Mouse (Mus musculus): ENCODE data around the gene Mylip. TPM values are rescaled to one million over a fixed set of nuclear protein-coding genes. Genes with fewer than 3 reads are reported as not detected.

Gene Mylip
- total and polyA plus RNA-seq, 2 experiments from 2014 or later = 3.8 to 15.6 TPM

DNA sequence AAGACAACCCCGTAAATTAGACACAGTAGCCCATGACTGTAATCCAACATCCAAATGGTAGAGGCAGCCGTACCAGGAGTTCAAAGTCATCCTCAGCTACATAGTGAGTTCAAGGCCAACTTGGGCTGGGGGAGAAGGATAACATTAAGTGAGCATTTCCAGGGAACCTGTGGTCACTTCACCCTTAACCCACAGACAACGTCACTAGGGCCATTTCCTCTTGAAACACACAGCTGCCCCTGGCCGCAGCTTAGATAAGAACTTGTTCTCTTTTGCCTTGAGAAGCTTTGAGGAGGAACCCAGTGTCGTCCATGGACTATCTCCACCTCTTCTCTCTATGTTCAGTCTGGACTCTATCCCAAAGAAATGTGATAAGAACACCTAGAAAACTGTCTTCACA is 31.3 kb upstream of the Mylip start:
- H3K4me2 ChIP-seq (ENCODE audit: low read depth) = no peak overlapping the region
- no peaks in the 10 kb centered on the region for H3K27me3 ChIP-seq (ENCODE audit: insufficient read depth, low read length)
- WGBS = 91% methylated on average over 5 of the region's 5 CpGs
- H3K4me1 ChIP-seq (ENCODE audit: insufficient read depth) = no peaks in the 10 kb centered on the region
- DNase-seq (no peak), ATAC-seq (no peak)
- no peaks in the 10 kb centered on the region for H3K9me3 ChIP-seq (ENCODE audit: low read length)
- no peaks in the 10 kb centered on the region for H3K36me3 ChIP-seq (ENCODE audit: insufficient read depth)
- TF ChIP-seq CTCF (IDR thresholded peaks at IDR 0.05; ENCODE audit: low read depth) = no peak
- no peak overlapping the region for H3K27ac ChIP-seq (ENCODE audit: low read depth, low read length)
- H3K9ac ChIP-seq = no peak overlapping the region
- H3K4me3 ChIP-seq (ENCODE audit: low read depth, low read length) = no peak overlapping the region

DNA sequence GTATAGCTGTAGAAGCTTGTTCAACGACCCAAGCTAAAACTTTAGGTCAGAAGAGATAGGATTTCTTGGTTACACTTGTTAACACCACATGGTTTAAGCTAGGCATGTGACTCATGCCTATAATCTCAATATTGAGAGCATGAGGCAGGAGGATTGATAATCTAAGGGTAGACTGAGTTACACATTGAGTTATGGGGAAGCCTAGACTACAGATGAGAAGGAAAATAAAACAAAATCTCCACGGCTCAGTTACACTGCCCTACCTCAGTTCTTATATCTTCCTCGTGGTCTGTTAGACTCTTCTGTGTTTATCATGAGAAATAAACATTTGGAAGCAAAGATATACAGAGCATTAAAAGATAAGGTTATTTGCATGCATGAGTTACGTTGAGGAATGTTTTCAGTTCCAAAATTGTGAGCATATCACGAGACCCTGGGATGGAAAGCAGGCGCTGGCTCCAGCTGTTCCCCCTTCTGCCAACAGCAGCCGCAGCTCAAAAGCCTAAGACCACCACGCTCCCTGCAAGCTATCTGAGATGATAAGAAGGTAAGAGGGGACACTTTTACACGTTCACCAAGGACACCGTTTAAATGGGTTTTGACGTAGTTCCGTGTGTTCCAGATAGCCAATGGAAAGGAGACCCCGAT is 30.7 kb upstream of the Mylip start:
- H3K9me3 ChIP-seq (ENCODE audit: low read length) = no peaks in the 10 kb centered on the region
- H3K9ac ChIP-seq = no peak overlapping the region
- no peak overlapping the region for H3K4me2 ChIP-seq (ENCODE audit: low read depth)
- no peaks in the 10 kb centered on the region for H3K4me1 ChIP-seq (ENCODE audit: insufficient read depth)
- no peak overlapping the region for H3K4me3 ChIP-seq (ENCODE audit: low read depth, low read length)
- H3K27ac ChIP-seq (ENCODE audit: low read depth, low read length) = no peak overlapping the region
- DNase-seq (no peak), ATAC-seq (no peak)
- no peaks in the 10 kb centered on the region for H3K36me3 ChIP-seq (ENCODE audit: insufficient read depth)
- TF ChIP-seq CTCF (IDR thresholded peaks at IDR 0.05; ENCODE audit: low read depth) = no peak
- no peaks in the 10 kb centered on the region for H3K27me3 ChIP-seq (ENCODE audit: insufficient read depth, low read length)
- 87% methylated on average over 13 of the region's 13 CpGs for WGBS

DNA sequence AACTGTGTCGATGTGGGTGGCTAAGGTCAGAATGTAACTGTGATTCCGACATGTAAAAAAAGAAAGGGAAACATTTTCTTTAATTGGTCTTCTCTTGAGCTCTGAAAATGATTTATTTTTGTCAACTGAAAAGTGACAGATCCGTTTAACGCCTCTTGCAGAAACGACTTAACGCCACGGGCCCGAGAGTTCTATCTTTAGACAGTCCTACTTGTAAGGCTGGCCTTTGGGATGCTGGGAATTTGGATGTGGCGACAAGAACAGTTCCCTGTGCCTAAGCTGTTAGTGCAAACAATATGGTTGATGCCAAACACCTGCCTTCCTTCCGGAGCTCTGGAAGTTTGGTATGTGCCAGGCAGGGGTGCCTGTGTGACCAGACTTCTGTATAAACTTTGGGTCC is 23.8 kb upstream of the Mylip start:
- WGBS = 74% methylated on average over 10 of the region's 10 CpGs
- Histone ChIP-seq H3K27me3 (ENCODE audit: insufficient read depth, low read length) (no peaks in the 10 kb centered on the region), H3K27ac (ENCODE audit: low read depth, low read length) (no peak overlapping the region), H3K4me3 (ENCODE audit: low read depth, low read length) (no peak overlapping the region), H3K4me2 (ENCODE audit: low read depth) (no peak overlapping the region), H3K9ac (no peak overlapping the region), H3K36me3 (ENCODE audit: insufficient read depth) (no peaks in the 10 kb centered on the region), H3K9me3 (ENCODE audit: low read length) (no peaks in the 10 kb centered on the region), H3K4me1 (ENCODE audit: insufficient read depth) (no peaks in the 10 kb centered on the region)
- no peak for TF ChIP-seq CTCF (IDR thresholded peaks at IDR 0.05; ENCODE audit: low read depth)
- DNase-seq (no peak), ATAC-seq (no peak)

DNA sequence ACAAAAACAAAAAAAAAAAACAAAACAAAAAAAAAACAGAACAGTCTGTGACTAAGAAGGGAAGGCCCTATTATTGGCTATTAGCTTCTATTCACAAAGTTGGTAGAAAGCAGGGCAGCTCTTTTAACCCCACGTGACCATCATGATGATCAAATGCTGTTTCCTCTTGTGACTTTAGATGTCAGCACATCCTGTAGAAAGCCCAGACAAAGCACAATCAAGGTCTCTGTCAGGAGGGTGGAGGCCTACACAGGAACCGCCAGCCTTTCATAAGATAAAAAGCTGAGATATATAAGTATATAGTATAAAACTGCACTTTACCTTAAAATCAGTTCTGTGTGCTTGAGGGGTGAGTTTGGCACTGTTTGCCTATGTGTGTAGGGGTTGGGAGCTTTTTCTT is 17.9 kb upstream of the Mylip start:
- Histone ChIP-seq H3K4me1 (ENCODE audit: insufficient read depth) (no peaks in the 10 kb centered on the region), H3K27me3 (ENCODE audit: insufficient read depth, low read length) (no peaks in the 10 kb centered on the region), H3K4me3 (ENCODE audit: low read depth, low read length) (no peak overlapping the region), H3K4me2 (ENCODE audit: low read depth) (no peak overlapping the region), H3K36me3 (ENCODE audit: insufficient read depth) (no peaks in the 10 kb centered on the region), H3K9me3 (ENCODE audit: low read length) (no peaks in the 10 kb centered on the region), H3K27ac (ENCODE audit: low read depth, low read length) (no peak overlapping the region), H3K9ac (no peak overlapping the region)
- TF ChIP-seq CTCF (IDR thresholded peaks at IDR 0.05; ENCODE audit: low read depth) = no peak
- ATAC-seq (no peak), DNase-seq (no peak)
- 83% methylated on average over 2 of the region's 2 CpGs for WGBS

DNA sequence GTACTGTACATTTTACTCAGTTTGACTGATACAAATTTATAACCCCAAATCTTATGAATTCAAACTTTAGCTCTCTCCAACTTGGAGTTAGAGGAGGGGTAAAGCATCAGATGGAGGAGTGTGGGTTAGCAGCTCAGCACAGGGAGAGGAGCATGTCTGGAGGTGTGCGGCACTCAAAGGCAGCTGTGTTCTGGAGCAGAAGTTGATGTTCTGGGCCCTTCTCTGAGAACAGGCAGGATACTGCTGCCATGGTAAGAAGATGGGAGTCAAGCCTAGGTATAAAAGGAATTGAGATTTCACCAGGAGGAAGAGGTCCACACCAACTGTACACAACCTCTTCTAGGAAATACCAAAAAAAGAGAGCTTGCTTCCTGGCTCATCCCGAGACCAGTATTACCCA is 17.1 kb upstream of the Mylip start:
- Histone ChIP-seq H3K9ac (no peak overlapping the region), H3K4me2 (ENCODE audit: low read depth) (no peak overlapping the region), H3K9me3 (ENCODE audit: low read length) (no peaks in the 10 kb centered on the region), H3K36me3 (ENCODE audit: insufficient read depth) (no peaks in the 10 kb centered on the region), H3K27ac (ENCODE audit: low read depth, low read length) (no peak overlapping the region), H3K4me1 (ENCODE audit: insufficient read depth) (no peaks in the 10 kb centered on the region), H3K4me3 (ENCODE audit: low read depth, low read length) (no peak overlapping the region), H3K27me3 (ENCODE audit: insufficient read depth, low read length) (no peaks in the 10 kb centered on the region)
- no peak for ATAC-seq
- no peak for DNase-seq
- no peak for TF ChIP-seq CTCF (IDR thresholded peaks at IDR 0.05; ENCODE audit: low read depth)
- WGBS = 92% methylated on average over 2 of the region's 2 CpGs

DNA sequence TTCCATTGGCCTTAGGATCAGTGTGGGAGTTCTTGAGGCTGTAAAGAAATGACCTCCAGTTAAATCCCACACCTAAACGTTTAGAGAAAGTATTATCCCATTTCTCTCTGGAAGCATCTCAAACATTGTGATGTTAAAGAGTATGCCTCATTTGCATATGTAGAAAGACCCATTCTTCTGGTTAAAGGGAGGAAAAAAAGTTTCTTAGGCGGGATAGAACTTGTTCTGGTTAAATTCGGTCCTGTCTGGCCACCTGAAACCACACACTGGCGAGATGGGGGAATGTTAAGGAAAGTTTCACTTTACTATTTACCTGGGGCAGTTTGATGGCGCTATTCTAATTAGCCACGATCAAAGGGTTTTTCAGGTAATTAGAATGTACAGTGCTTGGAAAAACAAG is 14.7 kb upstream of the Mylip start:
- 18% methylated on average over 6 of the region's 6 CpGs for WGBS
- H3K27me3 ChIP-seq (ENCODE audit: insufficient read depth, low read length) = no peaks in the 10 kb centered on the region
- DNase-seq (no peak), ATAC-seq (no peak)
- no peak overlapping the region for H3K27ac ChIP-seq (ENCODE audit: low read depth, low read length)
- no peaks in the 10 kb centered on the region for H3K4me1 ChIP-seq (ENCODE audit: insufficient read depth)
- no peak for TF ChIP-seq CTCF (IDR thresholded peaks at IDR 0.05; ENCODE audit: low read depth)
- H3K9me3 ChIP-seq (ENCODE audit: low read length) = no peaks in the 10 kb centered on the region
- no peak overlapping the region for H3K4me2 ChIP-seq (ENCODE audit: low read depth)
- no peaks in the 10 kb centered on the region for H3K36me3 ChIP-seq (ENCODE audit: insufficient read depth)
- H3K9ac ChIP-seq = no peak overlapping the region
- H3K4me3 ChIP-seq (ENCODE audit: low read depth, low read length) = no peak overlapping the region

DNA sequence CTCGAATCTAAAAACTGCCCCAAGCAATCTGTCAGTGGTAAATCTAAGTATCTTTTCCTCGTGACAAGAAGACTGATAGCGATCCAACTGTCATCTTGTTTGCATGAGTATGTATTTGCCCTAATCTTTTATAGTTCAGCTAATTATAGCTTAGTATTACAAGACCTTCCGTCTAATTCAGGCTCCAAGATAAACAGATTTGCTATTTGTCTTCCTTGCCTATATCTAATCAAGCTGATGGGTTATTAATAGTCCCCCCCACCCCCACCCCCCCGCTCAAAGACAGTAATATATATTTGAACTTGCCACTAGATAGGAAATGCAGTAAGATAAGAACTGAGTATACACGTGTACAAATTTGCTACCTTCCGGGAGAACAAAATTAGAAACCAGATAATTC is 7.3 kb upstream of the Mylip start:
- H3K9ac ChIP-seq = no peak overlapping the region
- DNase-seq (no peak), ATAC-seq (no peak)
- no peak overlapping the region for H3K4me2 ChIP-seq (ENCODE audit: low read depth)
- H3K27me3 ChIP-seq (ENCODE audit: insufficient read depth, low read length) = no peaks in the 10 kb centered on the region
- no peak overlapping the region for H3K27ac ChIP-seq (ENCODE audit: low read depth, low read length)
- H3K4me1 ChIP-seq (ENCODE audit: insufficient read depth) = no peaks in the 10 kb centered on the region
- no peak for TF ChIP-seq CTCF (IDR thresholded peaks at IDR 0.05; ENCODE audit: low read depth)
- no peak overlapping the region for H3K4me3 ChIP-seq (ENCODE audit: low read depth, low read length)
- H3K36me3 ChIP-seq (ENCODE audit: insufficient read depth) = no peaks in the 10 kb centered on the region
- 78% methylated on average over 7 of the region's 7 CpGs for WGBS
- H3K9me3 ChIP-seq (ENCODE audit: low read length) = no peaks in the 10 kb centered on the region

Measured in forebrain, postnatal 0 days (tissue).